Mouse (Mus musculus): Measurements from ENCODE around the gene Thap3.

The Thap3 gene

DNA sequence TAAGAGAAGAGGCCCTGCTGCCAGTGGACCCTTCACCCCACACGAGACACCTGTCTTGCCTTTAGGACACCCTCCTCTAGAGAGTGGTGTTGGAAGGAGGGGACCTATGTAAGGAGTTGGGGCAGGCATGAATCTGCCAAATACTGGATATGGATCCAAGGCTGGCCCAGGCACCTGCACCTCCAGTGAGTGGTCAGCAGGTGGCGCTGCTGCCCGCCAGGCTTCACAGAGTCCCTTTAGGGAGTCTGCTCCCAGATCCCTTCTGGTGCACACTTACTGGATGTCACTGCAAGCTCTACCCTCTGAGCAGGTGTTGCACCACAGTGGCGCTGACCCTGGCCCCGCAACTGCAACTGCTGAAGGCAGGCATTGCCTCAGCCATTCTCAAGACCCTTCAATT, 7.4 kb downstream of the Thap3 start:
- peak; percentile 79 for DNase-seq (ENCODE audit: low read depth, low spot score)
- Histone ChIP-seq H3K27me3 (ENCODE audit: control insufficient read depth, insufficient read depth, low read length, poor library complexity, severe bottlenecking) (no peaks in the 10 kb centered on the region), H3K36me3 (ENCODE audit: control insufficient read depth, insufficient read depth, low read length, poor library complexity, severe bottlenecking) (peaks cover 3% of the 10 kb centered on the region; the same call in 1 of the 2 replicates)

- Histone ChIP-seq H3K27me3 (ENCODE audit: control insufficient read depth, insufficient read depth, low read length, poor library complexity, severe bottlenecking) (no peaks in the 10 kb centered on the region), H3K36me3 (ENCODE audit: control insufficient read depth, insufficient read depth, low read length, poor library complexity, severe bottlenecking) (peaks cover 3% of the 10 kb centered on the region; the same call in 1 of the 2 replicates)
- DNase-seq (ENCODE audit: low read depth, low spot score) = peak; percentile 48
These were observed 8.1 kb downstream of the Thap3 start for GRCm38 (mm10) chr4:151980699-151981098.

DNA sequence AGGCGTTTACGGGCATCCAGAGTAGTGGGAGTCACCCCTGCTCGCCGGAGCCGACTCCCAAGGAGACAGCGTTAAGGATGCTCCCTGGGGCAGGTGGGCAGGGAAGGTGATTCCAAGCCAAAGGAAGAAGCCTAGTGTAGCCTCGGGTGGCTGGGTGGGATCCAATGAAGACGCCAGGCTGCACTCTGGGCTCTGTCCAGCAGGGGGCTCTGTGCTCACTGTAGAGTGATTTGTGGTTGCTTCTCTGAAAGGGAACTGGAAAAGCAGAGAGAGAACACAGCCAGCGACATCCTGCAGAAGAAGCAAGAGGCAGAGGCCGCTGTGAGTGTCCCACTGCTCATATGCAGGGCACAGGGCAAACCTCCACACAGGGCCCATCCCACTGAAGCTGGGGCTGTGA, 11.0 kb downstream of the Thap3 start:
- DNase-seq (ENCODE audit: low read depth, low spot score) = peak; percentile 86

DNA sequence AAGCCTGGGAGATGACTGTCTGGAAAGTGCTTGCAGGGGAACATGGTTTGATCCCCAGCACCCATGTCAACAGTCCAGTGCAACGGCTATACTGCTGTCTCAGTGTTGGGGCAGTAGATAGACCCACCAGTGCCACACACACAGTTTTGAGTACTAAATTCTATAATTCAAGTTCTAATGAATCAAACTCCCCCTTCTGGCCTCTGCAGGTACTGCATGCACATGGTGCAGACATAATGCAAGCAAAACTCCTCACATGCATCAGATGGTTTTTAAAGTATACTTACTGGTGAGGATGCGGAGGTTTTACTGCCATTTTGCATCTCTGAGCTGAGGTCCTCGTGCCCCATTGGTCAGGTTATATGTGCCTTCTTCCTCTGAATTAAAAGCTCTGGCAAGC, 13.4 kb downstream of the Thap3 start:
- Histone ChIP-seq H3K27me3 (ENCODE audit: control insufficient read depth, insufficient read depth, low read length, poor library complexity, severe bottlenecking) (no peaks in the 10 kb centered on the region), H3K36me3 (ENCODE audit: control insufficient read depth, insufficient read depth, low read length, poor library complexity, severe bottlenecking) (peaks cover 2% of the 10 kb centered on the region; the same call in 1 of the 2 replicates)
- DNase-seq (ENCODE audit: low read depth, low spot score) = peak; percentile 60

More for the DNA sequence above, 11.0 kb downstream of the Thap3 start:
- H3K36me3 ChIP-seq (ENCODE audit: control insufficient read depth, insufficient read depth, low read length, poor library complexity, severe bottlenecking) = peaks cover 2% of the 10 kb centered on the region; the same call in 1 of the 2 replicates
- H3K27me3 ChIP-seq (ENCODE audit: control insufficient read depth, insufficient read depth, low read length, poor library complexity, severe bottlenecking) = no peaks in the 10 kb centered on the region

DNA sequence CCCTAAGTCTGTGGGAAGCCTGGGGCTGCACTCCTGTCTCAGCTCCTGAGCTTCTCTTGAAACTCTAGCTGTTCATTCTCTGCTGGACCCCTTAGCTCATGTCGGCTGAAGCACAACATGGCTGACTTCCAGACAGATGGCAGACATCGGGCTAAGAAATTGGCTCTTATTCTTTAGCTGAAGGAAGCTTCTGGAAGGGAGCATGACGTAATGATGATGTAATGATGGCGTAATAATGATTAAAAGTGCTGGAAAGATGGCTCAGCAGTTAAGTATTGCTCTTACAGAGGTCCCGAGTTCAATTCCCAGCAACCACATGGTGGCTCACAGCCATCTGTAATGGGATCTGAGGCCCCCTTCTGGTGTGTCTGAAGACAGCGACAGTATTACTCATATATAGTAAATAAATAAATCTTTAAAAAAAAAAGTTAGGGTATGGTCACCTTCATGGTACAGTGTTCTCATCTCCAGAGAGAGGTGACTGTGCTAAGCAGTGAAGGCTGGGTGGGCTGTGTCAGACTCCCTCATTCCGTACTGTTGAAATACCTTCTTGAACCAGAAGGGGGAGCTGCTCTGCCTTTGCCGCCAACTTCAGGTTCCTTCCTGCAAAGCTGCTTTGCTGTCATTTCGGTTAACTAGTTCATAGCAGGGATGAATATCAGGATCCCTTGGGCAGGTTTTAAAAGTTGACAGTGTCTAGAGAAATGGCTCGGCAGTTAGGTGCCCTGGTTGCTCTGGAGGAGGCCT, 16.4 kb downstream of the Thap3 start:
- Histone ChIP-seq H3K27me3 (ENCODE audit: control insufficient read depth, insufficient read depth, low read length, poor library complexity, severe bottlenecking) (no peaks in the 10 kb centered on the region), H3K36me3 (ENCODE audit: control insufficient read depth, insufficient read depth, low read length, poor library complexity, severe bottlenecking) (peaks cover 2% of the 10 kb centered on the region; the same call in 1 of the 2 replicates)
- DNase-seq (ENCODE audit: low read depth, low spot score) = peak; percentile 64

- no peak for DNase-seq (ENCODE audit: low read depth, low spot score)
- Histone ChIP-seq H3K36me3 (ENCODE audit: control insufficient read depth, insufficient read depth, low read length, poor library complexity, severe bottlenecking) (no peaks in the 10 kb centered on the region; the same call in 1 of the 2 replicates), H3K27me3 (ENCODE audit: control insufficient read depth, insufficient read depth, low read length, poor library complexity, severe bottlenecking) (no peaks in the 10 kb centered on the region)
These were observed 20.4 kb downstream of the Thap3 start for GRCm38 (mm10) chr4:151968204-151968921.

DNA sequence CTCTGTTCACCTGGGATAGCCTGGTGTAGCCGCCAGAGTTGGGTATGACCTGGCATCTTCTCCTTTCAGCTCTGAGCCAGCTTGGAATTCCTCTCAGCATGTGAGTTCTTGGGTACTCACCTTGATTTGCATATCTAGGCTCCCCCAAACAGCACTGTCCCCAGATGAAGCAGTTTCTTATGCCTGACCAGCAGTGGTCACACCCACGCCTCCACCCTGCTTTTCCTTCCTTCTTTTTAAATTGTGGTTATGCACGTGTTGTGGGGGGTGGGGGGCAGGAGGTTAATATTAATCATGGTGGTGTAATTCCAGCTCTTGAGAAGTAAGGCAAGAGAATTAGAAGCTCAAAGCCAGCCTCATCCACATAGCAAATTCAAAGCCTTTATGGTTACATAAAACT, 26.0 kb downstream of the Thap3 start:
- Histone ChIP-seq H3K27me3 (ENCODE audit: control insufficient read depth, insufficient read depth, low read length, poor library complexity, severe bottlenecking) (no peaks in the 10 kb centered on the region), H3K36me3 (ENCODE audit: control insufficient read depth, insufficient read depth, low read length, poor library complexity, severe bottlenecking) (peaks cover under 1% of the 10 kb centered on the region; the same call in 1 of the 2 replicates)
- DNase-seq (ENCODE audit: low read depth, low spot score) = peak; percentile 55

DNA sequence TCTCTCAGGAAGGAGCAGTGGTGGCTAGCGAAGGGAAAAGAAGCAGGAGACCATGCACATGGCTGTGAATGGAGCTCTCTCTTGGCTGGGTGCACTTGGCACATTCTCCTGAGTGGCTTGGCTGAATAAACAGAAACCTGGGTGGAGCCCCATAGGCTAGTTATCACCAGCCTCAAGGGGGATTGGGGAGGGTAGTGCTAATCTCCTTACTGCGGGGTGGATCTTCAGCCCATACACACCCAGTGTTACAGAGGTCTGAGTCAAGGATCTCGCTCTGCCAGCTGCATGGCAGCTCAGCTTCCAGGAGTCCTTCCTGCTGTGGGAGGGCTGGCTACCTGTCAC, 28.3 kb downstream of the Thap3 start:
- Histone ChIP-seq H3K27me3 (ENCODE audit: control insufficient read depth, insufficient read depth, low read length, poor library complexity, severe bottlenecking) (no peaks in the 10 kb centered on the region), H3K36me3 (ENCODE audit: control insufficient read depth, insufficient read depth, low read length, poor library complexity, severe bottlenecking) (peaks cover 3% of the 10 kb centered on the region; the same call in 1 of the 2 replicates)
- no peak for DNase-seq (ENCODE audit: low read depth, low spot score)

DNA sequence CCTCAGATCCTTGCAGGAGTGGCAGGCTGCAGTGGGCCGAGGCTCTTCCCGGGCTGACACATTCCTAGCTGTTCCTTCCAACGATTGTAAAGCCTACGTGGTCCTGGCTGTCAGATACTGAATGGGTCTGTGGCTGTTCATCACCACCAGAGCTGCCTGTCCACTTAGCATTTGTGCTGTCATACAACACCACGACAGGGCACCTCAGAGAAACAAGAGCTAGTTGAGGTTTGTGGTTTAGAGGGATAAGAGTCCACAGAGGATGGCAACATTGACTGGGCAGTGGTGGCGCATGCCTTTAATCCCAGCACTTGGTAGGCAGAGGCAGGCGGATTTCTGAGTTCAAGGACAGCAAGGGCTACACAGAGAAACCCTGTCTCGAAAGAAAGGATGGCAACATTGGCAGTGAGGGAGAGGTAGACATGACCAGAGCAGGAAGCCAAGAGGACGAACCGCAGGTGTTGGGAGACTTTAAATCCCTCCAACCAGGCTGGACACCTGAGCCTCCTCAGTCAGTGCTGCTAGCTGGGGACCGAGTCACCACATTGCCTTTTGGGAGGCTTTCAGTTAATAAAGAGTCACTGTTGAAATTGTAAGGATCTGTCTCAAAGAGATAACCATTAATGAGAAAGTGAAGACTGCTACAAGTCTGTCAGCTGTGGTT, 28.8 kb downstream of the Thap3 start:
- Histone ChIP-seq H3K36me3 (ENCODE audit: control insufficient read depth, insufficient read depth, low read length, poor library complexity, severe bottlenecking) (peaks cover 3% of the 10 kb centered on the region; the same call in 1 of the 2 replicates), H3K27me3 (ENCODE audit: control insufficient read depth, insufficient read depth, low read length, poor library complexity, severe bottlenecking) (no peaks in the 10 kb centered on the region)
- no peak for DNase-seq (ENCODE audit: low read depth, low spot score)

- DNase-seq (ENCODE audit: low read depth, low spot score) = no peak
- Histone ChIP-seq H3K27me3 (ENCODE audit: control insufficient read depth, insufficient read depth, low read length, poor library complexity, severe bottlenecking) (no peaks in the 10 kb centered on the region), H3K36me3 (ENCODE audit: control insufficient read depth, insufficient read depth, low read length, poor library complexity, severe bottlenecking) (peaks cover 5% of the 10 kb centered on the region)
These were observed 31.0 kb downstream of the Thap3 start for GRCm38 (mm10) chr4:151957584-151958315.

DNA sequence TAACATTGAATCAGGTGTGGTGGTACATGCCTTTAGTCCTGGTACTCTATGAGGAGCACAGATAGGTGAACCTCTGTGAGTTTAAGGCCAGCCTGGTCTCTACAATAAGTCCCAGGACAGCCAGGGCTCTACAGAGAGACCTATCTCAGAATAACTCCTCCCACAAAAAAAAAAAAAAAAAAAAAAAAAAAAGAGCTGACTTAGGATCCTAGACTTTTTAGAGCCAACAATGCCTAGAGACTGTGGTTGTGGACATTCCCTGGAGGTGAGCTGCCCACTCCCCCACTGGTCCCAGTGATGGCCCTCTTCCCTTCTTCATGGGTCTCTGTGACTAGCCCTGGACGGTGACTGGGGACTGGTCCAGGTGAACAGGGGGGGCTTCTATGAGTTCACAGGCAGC, 33.0 kb downstream of the Thap3 start:
- Histone ChIP-seq H3K27me3 (ENCODE audit: control insufficient read depth, insufficient read depth, low read length, poor library complexity, severe bottlenecking) (no peaks in the 10 kb centered on the region), H3K36me3 (ENCODE audit: control insufficient read depth, insufficient read depth, low read length, poor library complexity, severe bottlenecking) (peaks cover 5% of the 10 kb centered on the region)
- no peak for DNase-seq (ENCODE audit: low read depth, low spot score)

GRCm38 (mm10) chr4:151953209-151953608, 35.6 kb downstream of the Thap3 start:
- no peak for DNase-seq (ENCODE audit: low read depth, low spot score)
- H3K36me3 ChIP-seq (ENCODE audit: control insufficient read depth, insufficient read depth, low read length, poor library complexity, severe bottlenecking) = peaks cover 8% of the 10 kb centered on the region
- H3K27me3 ChIP-seq (ENCODE audit: control insufficient read depth, insufficient read depth, low read length, poor library complexity, severe bottlenecking) = no peaks in the 10 kb centered on the region

GRCm38 (mm10) chr4:151948497-151949471, 40.0 kb downstream of the Thap3 start:
- no peak for DNase-seq (ENCODE audit: low read depth, low spot score)

More at GRCm38 (mm10) chr4:151948497-151949471, 40.0 kb downstream of the Thap3 start:
- Histone ChIP-seq H3K27me3 (ENCODE audit: control insufficient read depth, insufficient read depth, low read length, poor library complexity, severe bottlenecking) (no peaks in the 10 kb centered on the region), H3K36me3 (ENCODE audit: control insufficient read depth, insufficient read depth, low read length, poor library complexity, severe bottlenecking) (peaks cover 5% of the 10 kb centered on the region; the same call in 1 of the 2 replicates)
